Mouse (Mus musculus) cerebellum, adult 2 months (tissue): Measurements from ENCODE around the gene Bnip2.

ENCODE experiments used
- CTCF ChIP-seq: fragments of 200-500 bp; IDR thresholded peaks from 2 replicates; pipeline ENCODE4 v1.5.1; 2011; ENCODE audit warnings: low read depth, mild to moderate bottlenecking, control low read depth, low read length, moderate library complexity, borderline replicate concordance; ENCODE audit not compliant: insufficient read depth
- POLR2A ChIP-seq: fragments of 200-500 bp; IDR thresholded peaks from 2 replicates; pipeline ENCODE4 v1.6.1; 2011; ENCODE audit warnings: low read length, control low read depth, borderline replicate concordance; ENCODE audit not compliant: insufficient read depth

- TF ChIP-seq CTCF (no peak), POLR2A (no peak)
These were observed 48.3 kb upstream of the Bnip2 start for GRCm38 (mm10) chr9:69940839-69941490.
